Mouse (Mus musculus) small intestine, adult 2 months (tissue): ENCODE data around the gene Rbfox1.

Source experiments
- CTCF ChIP-seq: fragments of 200-500 bp; IDR thresholded peaks from 2 replicates; pipeline ENCODE4 v1.5.1; 2012; ENCODE audit warnings: low read depth, mild to moderate bottlenecking, control low read depth, inconsistent platforms, low read length, moderate library complexity, mixed read lengths; ENCODE audit not compliant: insufficient replicate concordance, insufficient read length; ENCODE audit errors: extremely low read depth
- POLR2A ChIP-seq: fragments of 200-500 bp; IDR thresholded peaks from 2 replicates; pipeline ENCODE4 v1.6.1; 2012; ENCODE audit warnings: low read depth, mild to moderate bottlenecking, control low read depth, inconsistent platforms, low read length, moderate library complexity

GRCm38 (mm10) chr16:6099598-6099997, 214.4 kb downstream of the Rbfox1 start:
- no peak for TF ChIP-seq CTCF
- TF ChIP-seq POLR2A = no peak
